Mouse (Mus musculus) liver, postnatal 0 days (tissue): ENCODE data around the gene Cenpi. TPM values are rescaled to one million over a fixed set of nuclear protein-coding genes. Genes with fewer than 3 reads are reported as not detected.

Experiments
- ATAC-seq: fragments of 200-750 bp; cut with Nextera tagmentation; 2 replicates; pipeline ENCODE4 v1.8.0; 2017; ENCODE audit warnings: mild to moderate bottlenecking, moderate library complexity
- DNase-seq: peaks from one replicate; pipeline ENCODE4 v3.0.0-alpha.2; 2016
- H3K27ac ChIP-seq: fragments of 300-500 bp; sonication (generic); 2 replicates; pipeline ENCODE4 v1.5.1; 2014; ENCODE audit warnings: antibody characterized with exemption, moderate library complexity, mild to moderate bottlenecking, low read depth
- H3K27me3 ChIP-seq: fragments of 300-500 bp; sonication (generic); 2 replicates; pipeline ENCODE4 v1.6.1; 2014; ENCODE audit warnings: low read length, control low read depth, mixed read lengths; ENCODE audit not compliant: insufficient read depth
- H3K36me3 ChIP-seq: fragments of 300-500 bp; sonication (generic); replicated peaks from 2 replicates; pipeline ENCODE4 v1.6.1; 2014; ENCODE audit warnings: mild to moderate bottlenecking, control low read depth, low read length, moderate library complexity, mixed read lengths; ENCODE audit not compliant: insufficient read depth
- H3K4me1 ChIP-seq: fragments of 300-500 bp; sonication (generic); 2 replicates; pipeline ENCODE4 v1.6.1; 2014; ENCODE audit warnings: antibody characterized with exemption, mild to moderate bottlenecking, control low read depth; ENCODE audit not compliant: insufficient read depth
- H3K4me2 ChIP-seq: fragments of 300-500 bp; sonication (generic); 2 replicates; pipeline ENCODE4 v1.6.1; 2014; ENCODE audit warnings: low read depth, mild to moderate bottlenecking, low read length, moderate library complexity, mixed read lengths
- H3K4me3 ChIP-seq: fragments of 300-500 bp; sonication (generic); 2 replicates; pipeline ENCODE4 v1.5.1; 2014; ENCODE audit warnings: low read depth, low read length
- H3K9ac ChIP-seq: fragments of 300-500 bp; sonication (generic); replicated peaks from 2 replicates; pipeline ENCODE4 v1.6.1; 2014; ENCODE audit warnings: mild to moderate bottlenecking, moderate library complexity
- H3K9me3 ChIP-seq: fragments of 300-500 bp; sonication (generic); 2 replicates; pipeline ENCODE4 v1.6.1; 2016; ENCODE audit warnings: mild to moderate bottlenecking, control low read depth, low read length, mixed read lengths
- CTCF ChIP-seq: sonication (generic); IDR thresholded peaks from 2 replicates; pipeline ENCODE4 v1.5.1; 2016; ENCODE audit warnings: antibody characterized with exemption, low read depth
- EP300 ChIP-seq: IDR thresholded peaks from 2 replicates; pipeline ENCODE4 v1.6.1; 2016; ENCODE audit warnings: antibody characterized with exemption, low read depth, mild to moderate bottlenecking
- whole genome bisulfite sequencing: fragments of 180-500 bp; shearing (Covaris S2); extraction: QIAGEN DNeasy Blood & Tissue Kit; methylation state at CpG from one replicate; pipeline ENCODE4 v1.1.7; 2014; ENCODE audit not compliant: insufficient replicate concordance; 5-methylcytosine and 5-hydroxymethylcytosine counted together
- polyA plus RNA-seq: library from polyadenylated mRNA; unstranded; fragments of >200 nt; fragmentation: Nextera tagmentation; extraction: Ambion mirVana; gene quantifications from 2 replicates; pipeline ENCODE4 v1.2.1, GENCODE M21; 2015

Gene Cenpi
- polyA plus RNA-seq, 1 experiment from 2014 or later, result 10.7 TPM

DNA sequence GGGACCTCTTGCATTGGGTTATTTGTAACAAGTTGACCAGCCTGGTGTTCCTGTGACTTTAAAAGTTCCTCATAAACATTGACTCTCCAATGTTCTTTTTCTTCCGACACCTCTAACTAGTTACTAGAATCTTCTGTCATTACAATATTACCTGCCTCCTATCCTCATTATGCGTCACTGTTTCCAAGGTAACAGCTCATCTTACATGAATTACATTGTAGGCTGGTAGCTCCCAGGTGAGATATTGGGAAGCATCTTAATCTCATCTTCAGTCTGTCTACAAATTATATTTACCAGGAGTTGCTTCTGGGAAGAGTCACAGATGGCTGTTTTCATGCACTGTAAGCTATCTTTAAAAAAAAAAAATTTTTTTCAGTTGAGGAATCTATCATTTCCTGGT lies 22.8 kb upstream of the Cenpi start:
- H3K27me3 ChIP-seq, result no peaks in the 10 kb centered on the region
- no peak for ATAC-seq
- TF ChIP-seq EP300 (no peak), CTCF (no peak)
- H3K27ac ChIP-seq, result no peak overlapping the region
- no peak overlapping the region for H3K4me2 ChIP-seq
- no peaks in the 10 kb centered on the region for H3K4me1 ChIP-seq
- no peaks in the 10 kb centered on the region for H3K9me3 ChIP-seq
- no peak for DNase-seq
- H3K9ac ChIP-seq, result no peak overlapping the region
- no peak overlapping the region for H3K4me3 ChIP-seq
- WGBS, result 89% methylated on average over 2 of the region's 2 CpGs
- no peaks in the 10 kb centered on the region for H3K36me3 ChIP-seq

DNA sequence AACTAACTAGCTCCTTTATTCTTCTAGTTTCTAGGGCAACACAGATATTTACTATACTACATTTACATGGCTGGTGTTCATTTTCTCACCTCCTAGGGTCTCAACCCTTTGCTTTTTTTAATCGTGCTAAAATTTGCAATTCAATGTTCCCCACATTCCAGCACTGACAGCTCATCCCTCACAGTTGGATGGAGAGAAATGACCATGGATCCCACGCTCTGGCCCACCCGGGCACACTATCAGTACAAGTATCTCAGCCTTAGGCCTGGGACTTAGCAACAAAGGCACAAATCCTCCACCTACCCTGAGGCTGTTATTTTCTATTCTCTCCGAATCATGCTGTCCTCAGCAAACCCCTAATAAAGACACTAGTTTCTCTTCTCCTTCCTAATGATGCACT lies 22.1 kb upstream of the Cenpi start:
- Histone ChIP-seq H3K4me3 (no peak overlapping the region), H3K9me3 (no peaks in the 10 kb centered on the region), H3K4me1 (no peaks in the 10 kb centered on the region), H3K27ac (no peak overlapping the region), H3K36me3 (no peaks in the 10 kb centered on the region), H3K4me2 (no peak overlapping the region), H3K27me3 (no peaks in the 10 kb centered on the region), H3K9ac (no peak overlapping the region)
- no peak for DNase-seq
- TF ChIP-seq EP300 (no peak), CTCF (no peak)
- ATAC-seq, result no peak
- 75% methylated on average over 4 of the region's 4 CpGs for WGBS

DNA sequence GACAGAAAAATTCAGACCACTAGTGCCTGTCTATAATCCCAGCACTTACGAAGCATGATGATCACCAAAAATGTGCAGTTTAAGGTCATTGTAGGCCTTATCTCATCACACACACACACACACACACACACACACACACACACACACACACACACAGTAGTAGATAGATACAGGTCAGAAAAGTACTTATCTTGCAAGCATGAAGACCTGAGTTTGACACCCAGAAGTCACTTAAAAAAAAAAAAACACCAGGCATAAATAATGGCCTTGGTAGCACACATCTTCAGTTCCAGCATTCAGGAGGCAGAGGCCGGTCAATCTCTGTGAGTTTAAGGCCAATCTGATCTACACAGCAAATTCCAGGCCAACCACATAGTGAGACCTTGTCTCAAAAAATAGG lies 20.6 kb upstream of the Cenpi start:
- Histone ChIP-seq H3K4me2 (no peak overlapping the region), H3K36me3 (no peaks in the 10 kb centered on the region), H3K4me1 (no peaks in the 10 kb centered on the region), H3K27ac (no peak overlapping the region), H3K9ac (no peak overlapping the region), H3K4me3 (no peak overlapping the region), H3K27me3 (no peaks in the 10 kb centered on the region), H3K9me3 (no peaks in the 10 kb centered on the region)
- TF ChIP-seq CTCF (no peak), EP300 (no peak)
- DNase-seq (no peak), ATAC-seq (no peak)
- WGBS, result 75% methylated on average over 2 of the region's 2 CpGs

DNA sequence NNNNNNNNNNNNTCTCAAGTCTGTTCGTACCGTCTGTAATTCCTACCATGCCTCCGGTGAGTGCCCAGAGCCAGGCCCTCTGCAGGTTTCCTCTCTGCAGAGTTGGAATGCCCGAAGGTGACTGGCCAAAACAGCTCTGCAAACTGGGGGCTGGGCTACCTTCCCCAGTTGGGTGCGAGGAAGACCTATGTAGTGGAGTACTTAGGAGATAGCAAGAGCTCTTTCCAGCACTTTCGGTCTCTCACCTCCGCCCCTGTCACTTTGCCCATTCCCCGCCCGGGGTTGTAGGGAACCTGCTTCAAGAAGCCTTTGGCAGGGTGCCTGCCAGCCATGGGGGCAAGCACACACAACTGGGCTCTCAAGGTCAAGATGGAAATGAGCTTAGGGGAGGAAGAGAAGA lies 11.6 kb upstream of the Cenpi start:
- H3K4me2 ChIP-seq, result peak overlapping the region; percentile 42
- no peaks in the 10 kb centered on the region for H3K9me3 ChIP-seq
- no peak for DNase-seq
- H3K4me1 ChIP-seq, result no peaks in the 10 kb centered on the region
- 0 out of 2 replicates have a peak overlapping the region, but pooled peaks have one; percentile 6 for H3K4me3 ChIP-seq
- 21% methylated on average over 9 of the region's 9 CpGs for WGBS
- H3K36me3 ChIP-seq, result no peaks in the 10 kb centered on the region
- H3K9ac ChIP-seq, result no peak overlapping the region
- ATAC-seq, result no peak
- H3K27me3 ChIP-seq, result peaks cover 26% of the 10 kb centered on the region; the same call in 1 of the 2 replicates
- H3K27ac ChIP-seq, result no peak overlapping the region
- TF ChIP-seq CTCF (no peak), EP300 (no peak)

DNA sequence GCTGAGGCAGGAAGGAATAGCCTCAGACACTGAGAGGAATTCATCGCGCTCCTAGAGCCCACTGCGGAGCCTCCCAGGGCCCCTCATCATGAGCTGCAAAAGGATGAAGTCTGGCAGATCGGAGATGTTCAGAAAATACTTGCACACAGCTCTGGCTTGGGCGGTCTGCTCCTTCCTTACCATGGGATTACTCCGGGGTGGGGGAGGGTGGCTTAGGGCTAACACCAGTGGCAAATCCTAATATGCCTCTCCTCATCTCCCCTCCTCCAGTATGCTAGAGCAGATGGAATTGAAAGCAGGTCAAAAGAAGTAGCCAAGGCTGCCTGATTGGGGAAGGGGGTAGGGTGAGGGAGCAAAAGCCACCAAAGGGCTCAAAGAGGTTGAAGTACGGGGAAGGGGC lies 11.1 kb upstream of the Cenpi start:
- no peaks in the 10 kb centered on the region for H3K36me3 ChIP-seq
- no peaks in the 10 kb centered on the region for H3K9me3 ChIP-seq
- DNase-seq (no peak), ATAC-seq (no peak)
- peak overlapping the region; percentile 42; the same call in 1 of the 2 replicates for H3K4me2 ChIP-seq
- 0 out of 2 replicates have a peak overlapping the region, but pooled peaks have one; percentile 6 for H3K4me3 ChIP-seq
- H3K27ac ChIP-seq, result no peak overlapping the region
- 35% methylated on average over 7 of the region's 7 CpGs for WGBS
- H3K9ac ChIP-seq, result no peak overlapping the region
- H3K27me3 ChIP-seq, result peaks cover 26% of the 10 kb centered on the region; the same call in 1 of the 2 replicates
- TF ChIP-seq EP300 (no peak), CTCF (no peak)
- no peaks in the 10 kb centered on the region for H3K4me1 ChIP-seq

DNA sequence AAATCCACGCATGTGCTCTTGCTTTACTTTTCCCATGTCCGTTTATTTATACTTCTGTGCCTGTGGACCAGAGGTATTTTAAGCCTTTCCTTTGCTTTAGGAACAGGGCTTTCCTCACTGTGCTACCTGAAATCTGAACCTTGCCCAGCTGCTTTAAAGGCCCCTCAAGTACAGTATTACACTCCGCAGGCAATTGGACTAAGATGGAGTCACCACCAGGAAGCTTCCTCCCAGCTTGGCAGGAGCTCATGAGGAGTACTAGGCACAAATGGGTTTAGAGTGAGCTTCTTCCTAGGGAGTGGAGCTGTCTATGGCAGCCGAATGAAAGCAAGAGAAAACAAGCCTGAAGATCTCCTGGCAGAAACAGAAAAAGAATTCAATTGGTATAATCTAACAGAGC lies 10.7 kb upstream of the Cenpi start:
- 43% methylated on average over 4 of the region's 4 CpGs for WGBS
- H3K9me3 ChIP-seq, result no peaks in the 10 kb centered on the region
- no peak overlapping the region for H3K27ac ChIP-seq
- ATAC-seq (no peak), DNase-seq (no peak)
- H3K27me3 ChIP-seq, result peaks cover 26% of the 10 kb centered on the region; the same call in 1 of the 2 replicates
- H3K4me2 ChIP-seq, result no peak overlapping the region
- H3K9ac ChIP-seq, result no peak overlapping the region
- no peak for TF ChIP-seq CTCF
- no peak overlapping the region for H3K4me3 ChIP-seq
- no peaks in the 10 kb centered on the region for H3K36me3 ChIP-seq
- H3K4me1 ChIP-seq, result no peaks in the 10 kb centered on the region

DNA sequence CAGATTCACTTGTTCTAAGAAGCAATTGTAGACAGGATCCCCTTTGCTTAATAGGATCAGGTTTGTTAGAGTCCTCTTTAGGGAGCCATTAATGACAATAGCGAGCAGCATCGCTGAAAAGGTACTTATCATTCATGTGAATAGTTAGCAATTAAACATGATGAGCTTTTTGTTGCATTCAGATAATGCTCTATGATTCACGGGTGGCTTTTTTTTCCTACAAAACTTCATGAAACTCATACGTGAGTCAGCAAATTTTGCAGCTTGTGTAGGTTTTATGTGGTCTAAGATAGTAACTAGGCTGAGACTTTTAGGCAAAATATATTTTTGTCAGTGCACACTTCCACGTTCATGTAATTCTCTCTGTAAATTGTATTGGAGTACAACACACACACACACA lies 7.7 kb upstream of the Cenpi start:
- no peaks in the 10 kb centered on the region for H3K36me3 ChIP-seq

More for the DNA sequence above, 7.7 kb upstream of the Cenpi start:
- H3K4me1 ChIP-seq, result no peaks in the 10 kb centered on the region
- 47% methylated on average over 5 of the region's 5 CpGs for WGBS
- H3K27me3 ChIP-seq, result peaks cover 10% of the 10 kb centered on the region; the same call in 1 of the 2 replicates
- H3K4me2 ChIP-seq, result no peak overlapping the region
- no peak for DNase-seq
- no peak overlapping the region for H3K9ac ChIP-seq
- ATAC-seq, result no peak
- H3K9me3 ChIP-seq, result no peaks in the 10 kb centered on the region
- H3K27ac ChIP-seq, result no peak overlapping the region
- no peak overlapping the region for H3K4me3 ChIP-seq
- TF ChIP-seq CTCF (no peak), EP300 (no peak)
